Mouse (Mus musculus) limb, embryonic 15.5 days (tissue): ENCODE measurements around the gene Snx33. TPM values are rescaled to one million over a fixed set of nuclear protein-coding genes. Genes with fewer than 3 reads are reported as not detected.
A peak's percentile ranks its signal among the peaks of the same experiment; 100 is the strongest.
"Not testable (repeated sequence)": the region's sequence is repeated elsewhere in the genome, so short reads cannot be mapped to it uniquely, and the experiment has no call there.

Experiments used
- ATAC-seq: fragments of 200-750 bp; cut with Nextera tagmentation; 2 replicates; pipeline ENCODE4 v1.8.0; 2017; ENCODE audit warnings: low read depth, moderate TSS enrichment; ENCODE audit not compliant: insufficient number of reproducible peaks, low FRiP score, low TSS enrichment
- H3K27ac ChIP-seq: fragments of 300-500 bp; sonication (generic); 2 replicates; pipeline ENCODE4 v1.5.1; 2015; ENCODE audit warnings: moderate library complexity, mild to moderate bottlenecking, inconsistent platforms
- H3K27me3 ChIP-seq: fragments of 300-500 bp; sonication (generic); 2 replicates; pipeline ENCODE4 v1.6.1; 2015; ENCODE audit warnings: inconsistent platforms
- H3K36me3 ChIP-seq: fragments of 300-500 bp; sonication (generic); 2 replicates; pipeline ENCODE4 v1.6.1; 2015; ENCODE audit warnings: inconsistent platforms
- H3K4me1 ChIP-seq: fragments of 300-500 bp; sonication (generic); 2 replicates; pipeline ENCODE4 v1.6.1; 2015; ENCODE audit warnings: inconsistent platforms
- H3K4me2 ChIP-seq: fragments of 300-500 bp; sonication (generic); 2 replicates; pipeline ENCODE4 v1.6.1; 2015; ENCODE audit warnings: mild to moderate bottlenecking, inconsistent platforms
- H3K4me3 ChIP-seq: fragments of 300-500 bp; sonication (generic); 2 replicates; pipeline ENCODE4 v1.5.1; 2015; ENCODE audit warnings: mild to moderate bottlenecking, inconsistent platforms
- H3K9ac ChIP-seq: fragments of 300-500 bp; sonication (generic); 2 replicates; pipeline ENCODE4 v1.6.1; 2015; ENCODE audit warnings: inconsistent platforms
- H3K9me3 ChIP-seq: fragments of 300-500 bp; sonication (generic); 2 replicates; pipeline ENCODE4 v1.6.1; 2016; ENCODE audit warnings: inconsistent platforms
- WGBS: fragments of 180-500 bp; shearing (Covaris S2); methylation state at CpG from one replicate; pipeline ENCODE4 v1.1.7; 2015; 5-methylcytosine and 5-hydroxymethylcytosine counted together
- polyA plus RNA-seq: library from polyadenylated mRNA; unstranded; fragments of >200 nt; fragmentation: Nextera tagmentation; extraction: Ambion mirVana; gene quantifications from 2 replicates; pipeline ENCODE4 v1.2.1, GENCODE M21; 2015

Gene Snx33
- polyA plus RNA-seq = 10.9 and 11.3 TPM in 2 replicates

GRCm38 (mm10) chr9:56928041-56928811 lies at the start of gene Snx33:
Gene Snx33, minus strand, starts transcription at chr9:56928371.
- WGBS = under 1% methylated on average over 50 of the region's 50 CpGs
- H3K36me3 ChIP-seq = no peaks in the 10 kb centered on the region
- no peaks in the 10 kb centered on the region for H3K9me3 ChIP-seq
- H3K9ac ChIP-seq = peak within 1 kb of the TSS; percentile 80
- H3K4me3 ChIP-seq = peak within 1 kb of the TSS; percentile 70
- no peaks in the 10 kb centered on the region for H3K27me3 ChIP-seq
- H3K4me1 ChIP-seq = peaks cover 45% of the 10 kb centered on the region
- peak; percentile 85 for ATAC-seq
- peak within 1 kb of the TSS; percentile 72 for H3K4me2 ChIP-seq
- peak within 1 kb of the TSS; percentile 98 for H3K27ac ChIP-seq

DNA sequence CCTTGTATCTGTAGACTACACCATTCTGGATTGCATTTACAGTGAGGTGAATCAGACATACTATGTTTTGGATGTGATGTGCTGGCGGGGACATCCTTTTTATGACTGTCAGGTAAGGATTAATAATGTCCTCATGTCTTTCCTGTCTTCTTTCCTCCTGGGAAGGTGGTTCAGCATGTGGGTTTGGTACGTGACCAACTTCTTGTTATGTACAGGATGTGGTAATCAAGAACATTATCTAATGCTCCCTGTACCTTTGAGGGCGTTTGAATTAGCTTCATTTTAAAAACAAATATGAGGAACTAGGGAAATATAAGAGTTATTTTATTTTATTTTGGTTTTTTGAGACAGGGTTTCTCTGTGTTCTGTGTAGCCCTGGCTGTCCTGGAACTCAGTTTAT lies 47.0 kb upstream of the Snx33 start:
- peaks cover 36% of the 10 kb centered on the region for H3K36me3 ChIP-seq
- H3K9me3 ChIP-seq = no peaks in the 10 kb centered on the region
- ATAC-seq = no peak
- no peaks in the 10 kb centered on the region for H3K4me1 ChIP-seq
- no peak overlapping the region for H3K4me3 ChIP-seq
- WGBS = 72% methylated on average over 3 of the region's 3 CpGs
- no peaks in the 10 kb centered on the region for H3K27me3 ChIP-seq
- no peak overlapping the region for H3K27ac ChIP-seq
- H3K4me2 ChIP-seq = no peak overlapping the region
- H3K9ac ChIP-seq = no peak overlapping the region

GRCm38 (mm10) chr9:56973960-56974524 lies 45.9 kb upstream of the Snx33 start:
- no peak overlapping the region for H3K27ac ChIP-seq
- H3K4me1 ChIP-seq = no peaks in the 10 kb centered on the region
- no peak overlapping the region for H3K4me2 ChIP-seq
- H3K4me3 ChIP-seq = no peak overlapping the region
- 82% methylated on average over 8 of the region's 8 CpGs for WGBS
- H3K9ac ChIP-seq = no peak overlapping the region
- H3K27me3 ChIP-seq = no peaks in the 10 kb centered on the region
- H3K36me3 ChIP-seq = peaks cover 38% of the 10 kb centered on the region
- no peak for ATAC-seq
- no peaks in the 10 kb centered on the region for H3K9me3 ChIP-seq

DNA sequence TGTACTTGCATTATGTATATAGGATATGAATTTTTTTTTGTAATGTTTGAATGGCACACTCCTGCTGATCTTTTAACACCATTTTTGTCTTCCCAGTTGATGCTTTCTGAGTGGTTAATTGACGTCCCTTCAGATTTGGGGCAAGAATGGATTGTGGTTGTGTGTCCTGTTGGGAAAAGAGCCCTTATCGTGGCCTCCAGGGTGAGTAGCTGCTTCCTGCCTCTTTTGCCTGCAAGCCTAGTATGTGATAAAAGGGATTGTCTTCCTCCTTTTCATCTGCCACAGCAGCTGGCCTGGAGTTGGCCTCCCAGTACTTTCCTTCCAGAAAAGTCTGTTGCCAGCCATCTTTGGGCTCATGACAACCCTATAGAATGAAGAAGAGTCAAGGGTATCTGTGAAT lies 42.0 kb upstream of the Snx33 start:
- no peak overlapping the region; the same call in 1 of the 2 replicates for H3K27ac ChIP-seq
- no peaks in the 10 kb centered on the region for H3K27me3 ChIP-seq
- WGBS = 82% methylated on average over 2 of the region's 2 CpGs
- no peak overlapping the region for H3K9ac ChIP-seq
- H3K36me3 ChIP-seq = peaks cover 34% of the 10 kb centered on the region
- ATAC-seq = no peak
- no peak overlapping the region for H3K4me2 ChIP-seq
- H3K4me1 ChIP-seq = no peaks in the 10 kb centered on the region
- no peak overlapping the region for H3K4me3 ChIP-seq
- H3K9me3 ChIP-seq = no peaks in the 10 kb centered on the region

- Histone ChIP-seq H3K27me3 (no peaks in the 10 kb centered on the region), H3K4me1 (no peaks in the 10 kb centered on the region), H3K36me3 (peaks cover 41% of the 10 kb centered on the region), H3K4me2 (no peak overlapping the region), H3K27ac (no peak overlapping the region), H3K9ac (no peak overlapping the region), H3K4me3 (no peak overlapping the region), H3K9me3 (peaks cover 2% of the 10 kb centered on the region; the same call in 1 of the 2 replicates)
- WGBS = 92% methylated on average over 3 of the region's 3 CpGs
- ATAC-seq = no peak
Measured at GRCm38 (mm10) chr9:56961591-56961990, 33.4 kb upstream of the Snx33 start.

DNA sequence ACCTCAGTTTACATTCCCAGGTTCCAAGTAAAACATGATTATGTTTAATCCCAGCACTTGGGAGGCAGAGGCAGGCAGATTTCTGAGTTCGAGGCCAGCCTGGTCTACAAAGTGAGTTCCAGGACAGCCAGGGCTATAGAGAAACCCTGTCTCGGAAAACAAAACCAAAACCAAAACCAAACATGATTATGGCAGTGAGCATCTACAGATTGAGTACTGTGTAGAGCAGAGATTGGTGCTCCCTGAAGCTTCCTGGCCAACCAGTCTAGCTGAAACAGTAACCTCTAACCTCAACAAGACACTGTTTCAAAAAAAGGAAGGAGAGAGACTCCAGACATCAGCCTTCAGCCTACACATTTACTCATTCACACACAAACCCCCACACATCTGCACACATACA lies 30.5 kb upstream of the Snx33 start:
- WGBS = 88% methylated on average over 2 of the region's 2 CpGs
- H3K4me2 ChIP-seq = no peak overlapping the region
- H3K27me3 ChIP-seq = no peaks in the 10 kb centered on the region
- H3K27ac ChIP-seq = no peak overlapping the region
- peaks cover 2% of the 10 kb centered on the region; the same call in 1 of the 2 replicates for H3K9me3 ChIP-seq
- H3K9ac ChIP-seq = no peak overlapping the region
- no peak overlapping the region for H3K4me3 ChIP-seq
- H3K36me3 ChIP-seq = peaks cover 31% of the 10 kb centered on the region
- H3K4me1 ChIP-seq = no peaks in the 10 kb centered on the region
- ATAC-seq = no peak

DNA sequence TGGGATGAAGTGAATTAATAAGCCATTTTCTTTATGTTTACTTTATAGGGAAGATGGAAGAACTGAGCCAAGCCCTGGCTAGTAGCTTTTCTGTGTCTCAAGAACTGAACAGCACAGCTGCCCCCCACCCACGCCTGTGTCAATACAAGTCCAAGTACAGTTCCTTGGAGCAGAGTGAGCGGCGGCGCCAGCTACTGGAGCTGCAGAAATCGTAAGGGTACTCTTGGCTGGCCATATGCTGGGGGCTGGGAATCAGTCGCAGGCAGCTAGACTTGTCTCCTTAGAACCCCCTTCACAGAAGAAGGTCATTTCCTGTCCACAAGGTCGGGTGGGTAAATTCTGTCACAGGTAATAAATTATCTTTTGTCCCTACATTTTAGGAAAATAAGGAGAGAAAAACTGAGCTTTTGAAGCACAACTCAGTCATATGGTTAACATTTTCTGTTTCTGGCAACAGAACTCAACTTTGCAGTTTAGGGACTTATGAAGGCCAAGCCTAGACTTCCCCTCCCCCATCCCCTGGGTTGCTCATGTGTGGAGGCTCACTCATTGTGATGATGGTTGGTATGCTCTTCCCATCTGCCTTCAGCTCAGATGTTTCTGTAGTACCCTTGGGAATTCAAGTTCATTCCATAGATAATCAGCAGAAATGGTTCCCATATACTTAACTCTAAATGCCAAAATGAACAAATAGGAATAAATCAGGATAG lies 28.9 kb upstream of the Snx33 start:
- ATAC-seq = no peak
- H3K4me3 ChIP-seq = no peak overlapping the region
- WGBS = 53% methylated on average over 7 of the region's 7 CpGs
- H3K36me3 ChIP-seq = peaks cover 17% of the 10 kb centered on the region
- no peak overlapping the region for H3K4me2 ChIP-seq
- H3K27me3 ChIP-seq = no peaks in the 10 kb centered on the region
- H3K27ac ChIP-seq = peak overlapping the region; percentile 29; the same call in 1 of the 2 replicates
- peaks cover 2% of the 10 kb centered on the region; the same call in 1 of the 2 replicates for H3K9me3 ChIP-seq
- H3K4me1 ChIP-seq = no peaks in the 10 kb centered on the region
- no peak overlapping the region for H3K9ac ChIP-seq

GRCm38 (mm10) chr9:56953562-56953961 lies 25.4 kb upstream of the Snx33 start:
- 85% methylated on average over 1 of the region's 1 CpGs for WGBS

GRCm38 (mm10) chr9:56950414-56951400 lies 22.5 kb upstream of the Snx33 start, which contains the start of gene Snupn:
Gene Snupn, plus strand, starts transcription at chr9:56950878.
- peak within 1 kb of the TSS; percentile 92 for H3K27ac ChIP-seq
- under 1% methylated on average over 50 of the region's 50 CpGs for WGBS
- peak within 1 kb of the TSS; percentile 78 for H3K4me2 ChIP-seq
- peak within 1 kb of the TSS; percentile 60 for H3K9ac ChIP-seq
- no peaks in the 10 kb centered on the region for H3K36me3 ChIP-seq
- H3K4me1 ChIP-seq = peaks cover 9% of the 10 kb centered on the region
- no peaks in the 10 kb centered on the region for H3K9me3 ChIP-seq
- peak within 1 kb of the TSS; percentile 63 for H3K4me3 ChIP-seq
- no peaks in the 10 kb centered on the region for H3K27me3 ChIP-seq
- peak; percentile 100 for ATAC-seq

More at GRCm38 (mm10) chr9:56953562-56953961, 25.4 kb upstream of the Snx33 start:
- Histone ChIP-seq H3K4me1 (peaks cover 9% of the 10 kb centered on the region), H3K9ac (no peak overlapping the region), H3K27me3 (no peaks in the 10 kb centered on the region), H3K27ac (no peak overlapping the region), H3K4me2 (no peak overlapping the region), H3K9me3 (no peaks in the 10 kb centered on the region), H3K4me3 (no peak overlapping the region), H3K36me3 (peaks cover 7% of the 10 kb centered on the region; the same call in 1 of the 2 replicates)
- no peak for ATAC-seq

- ATAC-seq = no peak
- Histone ChIP-seq H3K4me1 (peaks cover 9% of the 10 kb centered on the region), H3K27ac (peak overlapping the region; percentile 65), H3K4me3 (peak overlapping the region; percentile 63), H3K9me3 (no peaks in the 10 kb centered on the region), H3K4me2 (peak overlapping the region; percentile 78), H3K9ac (no peak overlapping the region), H3K27me3 (no peaks in the 10 kb centered on the region), H3K36me3 (no peaks in the 10 kb centered on the region)
- 12% methylated on average over 13 of the region's 13 CpGs for WGBS
Measured at GRCm38 (mm10) chr9:56949767-56950166, 21.6 kb upstream of the Snx33 start.

DNA sequence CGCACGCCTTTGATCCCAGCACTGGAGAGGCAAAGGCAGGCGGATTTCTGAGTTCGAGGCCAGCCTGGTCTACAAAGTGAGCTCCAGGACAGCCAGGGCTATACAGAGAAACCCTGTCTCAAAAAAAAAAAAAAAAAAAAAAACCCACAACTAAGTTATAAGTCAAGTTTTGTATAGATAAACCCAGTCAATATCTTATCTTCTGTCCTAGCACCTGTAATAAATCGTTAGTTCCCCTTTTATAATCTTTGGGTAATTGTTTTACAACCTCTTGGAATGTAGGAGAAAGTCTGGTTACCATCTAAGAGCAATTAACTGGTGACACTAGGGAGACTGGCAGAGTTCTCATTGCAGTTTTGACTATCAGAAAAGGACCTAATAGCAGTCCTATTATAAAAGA lies 20.5 kb upstream of the Snx33 start:
- not testable (repeated sequence) for H3K9me3 ChIP-seq, H3K4me1 ChIP-seq, H3K9ac ChIP-seq, H3K4me3 ChIP-seq, H3K27me3 ChIP-seq, H3K4me2 ChIP-seq, ATAC-seq, H3K36me3 ChIP-seq, H3K27ac ChIP-seq
- 33% methylated on average over 5 of the region's 5 CpGs for WGBS
